Mouse (Mus musculus): Measurements from ENCODE around the gene Btg4. TPM values are rescaled to one million over a fixed set of nuclear protein-coding genes. Genes with fewer than 3 reads are reported as not detected.

The Btg4 gene
- polyA plus RNA-seq, 1 experiment from 2014 or later, result not detected

GRCm38 (mm10) chr9:51031603-51032002 is 29.1 kb upstream of the Btg4 start:
- Histone ChIP-seq H3K27ac (replicated peaks in 1 of 2; ENCODE audit: control insufficient read depth in 1 of 2, insufficient read depth in 1 of 2, low read depth in 2 of 2, low read length in 2 of 2) (peak overlapping the region in 1 of 2 experiments; percentile 4; a peak in 1 of 4 replicates), H3K4me3 (ENCODE audit: control insufficient read depth in 1 of 2, insufficient read depth in 1 of 2, low read depth in 1 of 2, low read length in 2 of 2) (no peak overlapping the region), H3K4me2 (ENCODE audit: low read length) (no peak overlapping the region), H3K27me3 (ENCODE audit: control insufficient read depth, insufficient read depth, low read length) (no peaks in the 10 kb centered on the region), H3K9ac (ENCODE audit: low read length) (no peak overlapping the region), H3K4me1 (ENCODE audit: control insufficient read depth in 2 of 2, insufficient read depth in 2 of 2, low read length in 2 of 2) (peaks cover 0 to 5% of the 10 kb centered on the region in 2 experiments; a peak in 1 of 4 replicates), H3K36me3 (ENCODE audit: control insufficient read depth, insufficient read depth, low read length) (no peaks in the 10 kb centered on the region), H3K9me3 (ENCODE audit: control insufficient read depth, low read length) (no peaks in the 10 kb centered on the region)
- no peak for ATAC-seq (ENCODE audit: insufficient number of reproducible peaks, insufficient read depth, low FRiP score, low read depth)
- WGBS, result 35% methylated on average over 6 of the region's 6 CpGs

DNA sequence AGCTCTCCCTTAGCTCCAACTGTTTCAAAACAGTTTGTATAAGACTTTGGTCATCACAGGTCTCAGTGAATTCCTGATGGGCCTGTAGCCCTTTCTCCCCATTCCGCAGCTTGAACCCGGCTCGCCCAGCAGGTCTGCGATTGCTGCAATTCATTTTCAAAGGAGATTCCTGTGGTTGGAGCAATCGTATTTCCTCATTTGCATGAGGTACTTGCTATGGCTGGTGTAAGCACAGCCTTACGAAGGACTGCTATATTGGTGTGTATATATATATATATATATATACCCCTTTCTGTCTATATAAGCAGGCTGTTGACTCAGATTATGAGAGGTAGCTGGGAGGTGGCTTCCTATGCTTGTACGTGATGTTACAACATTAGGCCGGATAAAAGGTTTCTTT is 28.4 kb upstream of the Btg4 start:
- Histone ChIP-seq H3K9ac (ENCODE audit: low read length) (no peak overlapping the region), H3K27ac (replicated peaks in 1 of 2; ENCODE audit: control insufficient read depth in 1 of 2, insufficient read depth in 1 of 2, low read depth in 2 of 2, low read length in 2 of 2) (no peak overlapping the region), H3K27me3 (ENCODE audit: control insufficient read depth, insufficient read depth, low read length) (no peaks in the 10 kb centered on the region), H3K36me3 (ENCODE audit: control insufficient read depth, insufficient read depth, low read length) (no peaks in the 10 kb centered on the region), H3K4me1 (ENCODE audit: control insufficient read depth in 2 of 2, insufficient read depth in 2 of 2, low read length in 2 of 2) (peaks cover 0 to 5% of the 10 kb centered on the region in 2 experiments; a peak in 1 of 4 replicates), H3K4me3 (ENCODE audit: control insufficient read depth in 1 of 2, insufficient read depth in 1 of 2, low read depth in 1 of 2, low read length in 2 of 2) (no peak overlapping the region), H3K9me3 (ENCODE audit: control insufficient read depth, low read length) (no peaks in the 10 kb centered on the region), H3K4me2 (ENCODE audit: low read length) (no peak overlapping the region)
- no peak for ATAC-seq (ENCODE audit: insufficient number of reproducible peaks, insufficient read depth, low FRiP score, low read depth)
- 78% methylated on average over 8 of the region's 8 CpGs for WGBS

GRCm38 (mm10) chr9:51032785-51033529 is 27.7 kb upstream of the Btg4 start:
- Histone ChIP-seq H3K9ac (ENCODE audit: low read length) (no peak overlapping the region), H3K4me1 (ENCODE audit: control insufficient read depth in 2 of 2, insufficient read depth in 2 of 2, low read length in 2 of 2) (peaks cover 0 to 5% of the 10 kb centered on the region in 2 experiments; a peak in 1 of 4 replicates), H3K27ac (replicated peaks in 1 of 2; ENCODE audit: control insufficient read depth in 1 of 2, insufficient read depth in 1 of 2, low read depth in 2 of 2, low read length in 2 of 2) (no peak overlapping the region), H3K4me3 (ENCODE audit: control insufficient read depth in 1 of 2, insufficient read depth in 1 of 2, low read depth in 1 of 2, low read length in 2 of 2) (no peak overlapping the region), H3K36me3 (ENCODE audit: control insufficient read depth, insufficient read depth, low read length) (no peaks in the 10 kb centered on the region), H3K4me2 (ENCODE audit: low read length) (no peak overlapping the region), H3K9me3 (ENCODE audit: control insufficient read depth, low read length) (no peaks in the 10 kb centered on the region), H3K27me3 (ENCODE audit: control insufficient read depth, insufficient read depth, low read length) (no peaks in the 10 kb centered on the region)
- 70% methylated on average over 3 of the region's 3 CpGs for WGBS
- ATAC-seq (ENCODE audit: insufficient number of reproducible peaks, insufficient read depth, low FRiP score, low read depth), result no peak

DNA sequence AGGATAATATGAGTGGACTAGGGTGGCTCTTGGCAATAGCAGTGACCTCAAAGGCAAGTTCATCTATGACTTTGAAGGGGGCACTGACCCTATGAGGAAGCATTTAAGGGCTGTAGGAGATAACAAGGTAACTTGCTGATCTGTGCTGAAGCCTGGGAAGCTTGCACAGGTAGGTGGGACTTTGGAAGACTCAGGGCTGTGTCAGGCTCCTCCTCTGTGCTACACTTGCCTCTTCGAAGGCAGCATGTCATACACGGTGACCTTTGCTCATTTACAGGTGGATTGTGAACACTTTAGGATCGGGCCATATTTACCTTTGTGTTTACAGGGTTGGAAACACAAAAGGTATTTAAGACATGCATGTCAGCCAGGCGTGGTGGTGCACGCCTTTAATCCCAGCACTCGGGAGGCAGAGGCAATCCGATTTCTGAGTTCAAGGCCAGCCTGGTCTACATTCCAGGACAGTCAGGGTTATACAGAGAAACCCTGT is 19.2 kb upstream of the Btg4 start:
- Histone ChIP-seq H3K4me1 (ENCODE audit: control insufficient read depth in 2 of 2, insufficient read depth in 2 of 2, low read length in 2 of 2) (no peaks in the 10 kb centered on the region), H3K27ac (replicated peaks in 1 of 2; ENCODE audit: control insufficient read depth in 1 of 2, insufficient read depth in 1 of 2, low read depth in 2 of 2, low read length in 2 of 2) (no peak overlapping the region), H3K27me3 (ENCODE audit: control insufficient read depth, insufficient read depth, low read length) (no peaks in the 10 kb centered on the region), H3K36me3 (ENCODE audit: control insufficient read depth, insufficient read depth, low read length) (no peaks in the 10 kb centered on the region), H3K4me3 (ENCODE audit: control insufficient read depth in 1 of 2, insufficient read depth in 1 of 2, low read depth in 1 of 2, low read length in 2 of 2) (no peak overlapping the region), H3K4me2 (ENCODE audit: low read length) (no peak overlapping the region), H3K9me3 (ENCODE audit: control insufficient read depth, low read length) (no peaks in the 10 kb centered on the region), H3K9ac (ENCODE audit: low read length) (no peak overlapping the region)
- no peak for ATAC-seq (ENCODE audit: insufficient number of reproducible peaks, insufficient read depth, low FRiP score, low read depth)
- 88% methylated on average over 7 of the region's 7 CpGs for WGBS

DNA sequence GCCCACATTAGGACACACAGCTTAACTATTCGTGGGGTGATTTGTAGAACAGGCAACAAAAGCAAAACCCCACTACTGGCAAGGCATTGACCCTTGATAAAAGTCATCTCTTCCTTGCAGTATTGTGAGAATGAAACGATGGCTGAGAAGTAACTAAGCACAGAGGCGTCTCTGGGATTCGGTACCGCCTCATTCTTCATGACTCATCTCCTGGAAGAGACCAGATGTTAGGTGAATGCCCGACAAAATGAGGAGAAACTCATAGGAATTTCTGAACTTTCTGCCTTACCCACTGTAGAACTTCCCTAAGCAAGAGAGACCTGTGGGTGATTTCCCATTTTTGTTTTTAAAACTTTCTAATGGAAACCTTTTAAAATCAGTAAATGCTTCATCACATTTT is 18.6 kb upstream of the Btg4 start:
- 60% methylated on average over 6 of the region's 6 CpGs for WGBS
- no peak overlapping the region for H3K9ac ChIP-seq (ENCODE audit: low read length)
- ATAC-seq (ENCODE audit: insufficient number of reproducible peaks, insufficient read depth, low FRiP score, low read depth), result no peak

DNA sequence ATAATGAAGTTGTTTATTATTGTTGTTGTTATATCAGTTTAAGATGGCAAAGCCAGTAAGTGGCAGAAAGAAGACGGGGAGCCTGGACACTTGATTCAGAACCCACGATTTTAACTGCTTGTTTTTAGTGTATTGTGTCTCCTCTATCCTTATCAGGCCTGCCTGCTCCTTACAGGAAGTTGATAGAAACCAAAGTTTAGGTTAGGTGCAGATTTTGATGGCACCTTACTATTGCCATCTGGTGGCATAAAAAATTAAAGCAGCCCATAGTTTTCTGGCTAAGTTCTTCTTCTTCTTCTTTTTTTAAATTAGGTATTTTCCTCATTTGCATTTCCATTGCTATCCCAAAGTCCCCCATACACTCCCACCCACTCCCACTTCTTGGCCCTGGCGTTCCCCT is 8.5 kb upstream of the Btg4 start:
- 43% methylated on average over 3 of the region's 3 CpGs for WGBS
- Histone ChIP-seq H3K9me3 (ENCODE audit: control insufficient read depth, low read length) (no peaks in the 10 kb centered on the region), H3K27me3 (ENCODE audit: control insufficient read depth, insufficient read depth, low read length) (no peaks in the 10 kb centered on the region), H3K4me3 (ENCODE audit: control insufficient read depth in 1 of 2, insufficient read depth in 1 of 2, low read depth in 1 of 2, low read length in 2 of 2) (no peak overlapping the region), H3K36me3 (ENCODE audit: control insufficient read depth, insufficient read depth, low read length) (0 out of 2 replicates have a peak, but pooled peaks cover 7% of the 10 kb centered on the region), H3K27ac (replicated peaks in 1 of 2; ENCODE audit: control insufficient read depth in 1 of 2, insufficient read depth in 1 of 2, low read depth in 2 of 2, low read length in 2 of 2) (no peak overlapping the region), H3K9ac (ENCODE audit: low read length) (no peak overlapping the region), H3K4me2 (ENCODE audit: low read length) (no peak overlapping the region), H3K4me1 (ENCODE audit: control insufficient read depth in 2 of 2, insufficient read depth in 2 of 2, low read length in 2 of 2) (no peaks in the 10 kb centered on the region)
- ATAC-seq (ENCODE audit: insufficient number of reproducible peaks, insufficient read depth, low FRiP score, low read depth), result no peak

More for the DNA sequence above, 18.6 kb upstream of the Btg4 start:
- no peaks in the 10 kb centered on the region for H3K36me3 ChIP-seq (ENCODE audit: control insufficient read depth, insufficient read depth, low read length)
- H3K27me3 ChIP-seq (ENCODE audit: control insufficient read depth, insufficient read depth, low read length), result no peaks in the 10 kb centered on the region
- no peak overlapping the region for H3K4me2 ChIP-seq (ENCODE audit: low read length)
- no peak overlapping the region for H3K27ac ChIP-seq (replicated peaks in 1 of 2; ENCODE audit: control insufficient read depth in 1 of 2, insufficient read depth in 1 of 2, low read depth in 2 of 2, low read length in 2 of 2)
- H3K4me1 ChIP-seq (ENCODE audit: control insufficient read depth in 2 of 2, insufficient read depth in 2 of 2, low read length in 2 of 2), result no peaks in the 10 kb centered on the region
- H3K4me3 ChIP-seq (ENCODE audit: control insufficient read depth in 1 of 2, insufficient read depth in 1 of 2, low read depth in 1 of 2, low read length in 2 of 2), result no peak overlapping the region
- no peaks in the 10 kb centered on the region for H3K9me3 ChIP-seq (ENCODE audit: control insufficient read depth, low read length)

DNA sequence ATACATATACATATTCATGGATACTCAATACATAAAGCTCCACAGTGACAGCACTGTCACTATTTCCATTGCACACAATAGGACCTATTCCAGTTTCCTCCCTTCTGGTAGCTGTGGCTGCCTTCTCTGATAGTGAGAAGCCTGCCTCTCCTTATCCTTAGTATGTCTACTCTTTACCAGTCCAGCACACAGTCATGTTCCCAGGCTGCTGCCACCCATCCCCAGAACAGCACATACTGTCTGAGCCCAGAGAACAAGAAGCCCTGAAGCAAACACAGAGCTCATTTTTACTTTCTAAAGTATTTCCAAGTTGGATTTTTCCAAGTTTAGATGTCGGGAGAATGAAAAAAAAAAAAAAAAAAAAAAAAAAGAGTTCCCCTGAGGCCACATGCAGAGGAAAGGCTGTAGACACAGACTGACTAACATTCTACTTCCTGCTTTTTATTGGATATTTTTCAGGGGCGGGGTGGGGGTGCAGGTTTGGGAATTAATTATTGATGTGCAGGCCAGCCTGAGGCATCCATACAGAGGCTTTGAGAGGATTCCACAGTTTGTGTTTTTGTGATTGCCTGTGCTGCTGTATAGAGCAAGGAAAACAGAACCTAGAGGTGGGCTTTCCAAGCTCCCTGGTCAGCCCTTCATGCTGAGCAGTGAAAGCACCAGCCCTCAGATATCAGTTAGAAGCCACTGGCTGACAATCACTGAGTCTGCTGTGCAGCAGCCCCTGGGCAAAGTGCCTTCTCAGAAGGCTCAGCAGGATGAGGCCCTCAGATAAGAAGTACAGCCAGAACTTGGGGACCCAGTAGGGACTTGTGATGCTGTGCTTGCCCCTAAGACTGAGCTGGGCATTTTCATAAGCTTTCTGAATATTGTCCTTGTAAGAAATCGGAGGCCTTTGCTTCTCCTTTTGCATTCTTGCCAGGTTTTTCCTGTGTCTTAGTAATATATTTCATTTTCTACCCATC is 4.1 kb upstream of the Btg4 start:
- no peak overlapping the region for H3K4me2 ChIP-seq (ENCODE audit: low read length)

More for the DNA sequence above, 4.1 kb upstream of the Btg4 start:
- no peak overlapping the region for H3K4me3 ChIP-seq (ENCODE audit: control insufficient read depth in 1 of 2, insufficient read depth in 1 of 2, low read depth in 1 of 2, low read length in 2 of 2)
- H3K36me3 ChIP-seq (ENCODE audit: control insufficient read depth, insufficient read depth, low read length), result peaks cover 19% of the 10 kb centered on the region
- H3K9me3 ChIP-seq (ENCODE audit: control insufficient read depth, low read length), result no peaks in the 10 kb centered on the region
- no peaks in the 10 kb centered on the region for H3K4me1 ChIP-seq (ENCODE audit: control insufficient read depth in 2 of 2, insufficient read depth in 2 of 2, low read length in 2 of 2)
- 70% methylated on average over 3 of the region's 3 CpGs for WGBS
- H3K27me3 ChIP-seq (ENCODE audit: control insufficient read depth, insufficient read depth, low read length), result no peaks in the 10 kb centered on the region
- no peak overlapping the region for H3K27ac ChIP-seq (replicated peaks in 1 of 2; ENCODE audit: control insufficient read depth in 1 of 2, insufficient read depth in 1 of 2, low read depth in 2 of 2, low read length in 2 of 2)
- no peak overlapping the region for H3K9ac ChIP-seq (ENCODE audit: low read length)
- ATAC-seq (ENCODE audit: insufficient number of reproducible peaks, insufficient read depth, low FRiP score, low read depth), result no peak
